Mouse (Mus musculus) 3134 (cell line): Measurements from ENCODE around the gene Nr2f6.
A peak's percentile ranks its signal among the peaks of the same experiment; 100 is the strongest.

Experiments
- DNase-seq: peaks from one replicate; pipeline ENCODE4 v3.0.0-alpha.2; 2011; ENCODE audit warnings: low spot score; ENCODE audit not compliant: insufficient read length; ENCODE audit errors: extremely low read depth

Nr2f6 gene

GRCm38 (mm10) chr8:71381421-71381970 lies at the start of gene Nr2f6:
TSS of gene Nr2f6 (minus strand) at chr8:71381960.
- DNase-seq = peak; percentile 73

GRCm38 (mm10) chr8:71422121-71422520 lies 40.4 kb upstream of the Nr2f6 start:
- DNase-seq = no peak

GRCm38 (mm10) chr8:71411535-71412273 lies 29.9 kb upstream of the Nr2f6 start:
- DNase-seq = peak; percentile 53

GRCm38 (mm10) chr8:71408231-71408630 lies 26.5 kb upstream of the Nr2f6 start:
- DNase-seq = no peak

GRCm38 (mm10) chr8:71407441-71407840 lies 25.7 kb upstream of the Nr2f6 start:
- DNase-seq = no peak

GRCm38 (mm10) chr8:71406099-71407015 lies 24.6 kb upstream of the Nr2f6 start:
- peak; percentile 82 for DNase-seq

GRCm38 (mm10) chr8:71405401-71406098 lies 23.8 kb upstream of the Nr2f6 start, which contains the start of gene Ankle1:
TSS of gene Ankle1 (plus strand) at chr8:71406010.
- DNase-seq = peak; percentile 98

- no peak for DNase-seq
These were observed 23.2 kb upstream of the Nr2f6 start for GRCm38 (mm10) chr8:71404951-71405351.

GRCm38 (mm10) chr8:71404011-71404410 lies 22.3 kb upstream of the Nr2f6 start:
- no peak for DNase-seq

- no peak for DNase-seq
These were observed 21.5 kb upstream of the Nr2f6 start for GRCm38 (mm10) chr8:71403107-71403885.

- DNase-seq = no peak
These were observed 20.7 kb upstream of the Nr2f6 start for GRCm38 (mm10) chr8:71402446-71402964.

GRCm38 (mm10) chr8:71401454-71401853 lies 19.7 kb upstream of the Nr2f6 start:
- DNase-seq = no peak

- DNase-seq = no peak
These were observed 19.1 kb upstream of the Nr2f6 start for GRCm38 (mm10) chr8:71400826-71401225.

GRCm38 (mm10) chr8:71397701-71398100 lies 15.9 kb upstream of the Nr2f6 start:
- no peak for DNase-seq

GRCm38 (mm10) chr8:71396639-71397305 lies 15.0 kb upstream of the Nr2f6 start, which contains the start of gene Babam1:
TSS of gene Babam1 (plus strand) at chr8:71396861.
- peak; percentile 89 for DNase-seq

- no peak for DNase-seq
These were observed 13.9 kb upstream of the Nr2f6 start, which contains the start of gene Ushbp1 for GRCm38 (mm10) chr8:71395629-71396028. TSS of gene Ushbp1 (minus strand) at chr8:71395802.

GRCm38 (mm10) chr8:71395071-71395470 lies 13.3 kb upstream of the Nr2f6 start:
- no peak for DNase-seq

- no peak for DNase-seq
These were observed 12.7 kb upstream of the Nr2f6 start for GRCm38 (mm10) chr8:71394481-71394880.

- DNase-seq = no peak
These were observed 11.1 kb upstream of the Nr2f6 start for GRCm38 (mm10) chr8:71392871-71393270.
